Mouse (Mus musculus): ENCODE results near the gene Abhd17c.

DNA sequence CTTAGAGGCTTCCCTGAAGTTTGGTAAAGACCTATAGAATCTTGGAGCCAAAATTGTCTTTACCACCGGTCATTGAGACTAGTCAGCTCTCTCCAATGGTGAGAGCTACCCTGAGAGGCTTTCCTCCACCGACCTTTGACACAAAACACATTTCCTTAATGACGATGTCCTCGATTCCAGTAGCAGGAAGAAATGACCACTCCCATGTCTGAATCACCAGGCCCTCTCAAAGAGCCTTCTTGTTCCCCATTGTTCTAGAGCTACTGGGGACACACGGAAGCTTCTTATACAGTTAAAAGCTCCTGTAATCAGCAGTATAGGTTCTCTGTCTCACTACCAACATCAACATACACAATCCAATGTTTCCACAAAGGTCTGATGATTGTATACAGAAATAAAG is 36.5 kb upstream of the Abhd17c start:
- TF ChIP-seq POLR2A (IDR thresholded peaks at IDR 0.05; ENCODE audit: low read depth, low read length), result no peak
- no peak for TF ChIP-seq CTCF (IDR thresholded peaks at IDR 0.05; ENCODE audit: extremely low read depth, insufficient read depth, insufficient read length, insufficient replicate concordance)

Data from spleen, adult 2 months (tissue).